Mouse (Mus musculus): ENCODE measurements at regions not wholly inside any gene's neighbourhood (a gene's known extent, or its start where the extent isn't known, plus 50 kb on each side); places are given as distances from the start of the nearest gene placed in this dataset.

DNA sequence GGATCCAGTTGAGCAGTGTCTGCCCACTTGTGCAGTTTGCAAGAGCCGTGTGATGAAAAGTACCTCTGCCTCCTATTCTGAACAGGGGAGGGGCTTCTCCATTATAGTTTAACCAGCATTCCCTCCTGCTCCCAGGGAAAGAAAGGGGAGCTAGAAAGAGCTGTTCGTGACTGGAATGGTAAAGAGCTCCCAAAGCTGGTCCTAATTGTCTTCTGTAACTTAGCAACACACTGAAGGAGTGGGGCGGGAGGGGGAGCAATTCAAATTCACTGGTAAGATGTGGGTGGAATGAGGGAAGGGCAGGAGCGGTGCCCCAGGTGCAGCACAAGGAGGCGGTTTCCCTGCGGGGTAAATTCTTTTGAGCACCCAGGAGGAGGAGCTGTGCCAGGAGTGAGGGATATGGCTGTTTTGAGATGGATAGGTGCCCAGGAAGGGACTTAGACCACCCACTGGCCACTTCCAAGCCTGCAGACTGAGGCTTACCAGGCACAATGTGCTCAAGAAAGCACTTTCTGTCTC is 79.5 kb upstream of the Spata13 start:
- TF ChIP-seq CTCF (IDR thresholded peaks at IDR 0.05; ENCODE audit: extremely low read depth, insufficient read length, insufficient replicate concordance, low read depth, low read length) (no peak), POLR2A (IDR thresholded peaks at IDR 0.05; ENCODE audit: low read depth, low read length) (no peak)
